Mouse (Mus musculus) cerebellum, adult 9-10 months (tissue): ENCODE measurements at regions not wholly inside any gene's neighbourhood (a gene's known extent, or its start where the extent isn't known, plus 50 kb on each side); places are given as distances from the start of the nearest gene placed in this dataset.

Source experiments
- DNase-seq: peaks from one replicate; pipeline ENCODE4 v3.0.0; 2022

GRCm38 (mm10) chr3:21524426-21524937 is 552.0 kb upstream of the Tbl1xr1 start:
- DNase-seq: no peak

- no peak for DNase-seq
Measured at GRCm38 (mm10) chr3:21530862-21531261, 545.6 kb upstream of the Tbl1xr1 start.

GRCm38 (mm10) chr3:21539138-21539537 is 537.3 kb upstream of the Tbl1xr1 start:
- no peak for DNase-seq

GRCm38 (mm10) chr3:21544456-21544855 is 532.0 kb upstream of the Tbl1xr1 start:
- DNase-seq: no peak

GRCm38 (mm10) chr3:21545156-21545893 is 531.1 kb upstream of the Tbl1xr1 start:
- DNase-seq: no peak

GRCm38 (mm10) chr3:21546411-21546810 is 530.0 kb upstream of the Tbl1xr1 start:
- DNase-seq: no peak

- no peak for DNase-seq
Measured at GRCm38 (mm10) chr3:21549671-21550070, 526.8 kb upstream of the Tbl1xr1 start.

- DNase-seq: no peak
Measured at GRCm38 (mm10) chr3:21553159-21553758, 523.2 kb upstream of the Tbl1xr1 start.

- no peak for DNase-seq
Measured at GRCm38 (mm10) chr3:21553859-21554258, 522.6 kb upstream of the Tbl1xr1 start.

- peak; percentile 18 for DNase-seq
Measured at GRCm38 (mm10) chr3:21557963-21558441, 518.5 kb upstream of the Tbl1xr1 start.

- DNase-seq: no peak
Measured at GRCm38 (mm10) chr3:21562771-21563312, 513.6 kb upstream of the Tbl1xr1 start.

- DNase-seq: no peak
Measured at GRCm38 (mm10) chr3:21563454-21563853, 513.0 kb upstream of the Tbl1xr1 start.

- peak; percentile 31 for DNase-seq
Measured at GRCm38 (mm10) chr3:21564211-21564781, 512.2 kb upstream of the Tbl1xr1 start.

- no peak for DNase-seq
Measured at GRCm38 (mm10) chr3:21564847-21565485, 511.5 kb upstream of the Tbl1xr1 start.

- no peak for DNase-seq
Measured at GRCm38 (mm10) chr3:21569721-21570120, 506.7 kb upstream of the Tbl1xr1 start.

- no peak for DNase-seq
Measured at GRCm38 (mm10) chr3:21578635-21579034, 497.8 kb upstream of the Tbl1xr1 start.

- DNase-seq: no peak
Measured at GRCm38 (mm10) chr3:21582122-21582521, 494.3 kb upstream of the Tbl1xr1 start.

- DNase-seq: no peak
Measured at GRCm38 (mm10) chr3:21585767-21586166, 490.7 kb upstream of the Tbl1xr1 start.

GRCm38 (mm10) chr3:21606846-21607245 is 469.6 kb upstream of the Tbl1xr1 start:
- no peak for DNase-seq

GRCm38 (mm10) chr3:21610231-21610630 is 466.2 kb upstream of the Tbl1xr1 start:
- DNase-seq: no peak

GRCm38 (mm10) chr3:21621745-21622144 is 454.7 kb upstream of the Tbl1xr1 start:
- no peak for DNase-seq

- DNase-seq: no peak
Measured at GRCm38 (mm10) chr3:21625039-21625438, 451.4 kb upstream of the Tbl1xr1 start.

- peak; percentile 49 for DNase-seq
Measured at GRCm38 (mm10) chr3:21626029-21626428, 450.4 kb upstream of the Tbl1xr1 start.
